Mouse (Mus musculus) adrenal gland (tissue): ENCODE measurements around the gene Pakap.

Source experiments
- intact Hi-C: fragments of 180-260 bp; cut with DNase I; formaldehyde crosslinking; loops from one replicate; pipeline ENCODE4 v1.15.1; 2025

Gene Pakap

DNA sequence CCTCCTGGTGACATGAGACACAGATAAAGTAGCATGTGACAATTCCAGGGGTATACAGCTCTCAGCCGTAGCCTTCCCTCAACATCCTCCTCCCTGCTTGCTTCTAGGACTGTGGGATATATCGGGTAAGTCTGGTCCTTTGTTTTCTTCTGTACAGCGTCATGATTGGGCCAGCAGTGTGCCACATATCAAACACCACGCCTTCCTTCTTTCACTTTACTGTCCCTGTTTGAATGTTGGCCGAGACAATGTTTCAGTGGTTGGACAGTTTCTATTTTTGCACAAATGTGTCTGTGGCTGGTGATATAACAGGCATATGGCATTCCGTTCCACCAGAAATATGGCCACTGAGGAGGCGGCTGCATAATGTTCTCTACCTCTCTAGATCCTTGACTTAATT is 54.8 kb downstream of the Pakap start:
- intact Hi-C loops = no loop called here

DNA sequence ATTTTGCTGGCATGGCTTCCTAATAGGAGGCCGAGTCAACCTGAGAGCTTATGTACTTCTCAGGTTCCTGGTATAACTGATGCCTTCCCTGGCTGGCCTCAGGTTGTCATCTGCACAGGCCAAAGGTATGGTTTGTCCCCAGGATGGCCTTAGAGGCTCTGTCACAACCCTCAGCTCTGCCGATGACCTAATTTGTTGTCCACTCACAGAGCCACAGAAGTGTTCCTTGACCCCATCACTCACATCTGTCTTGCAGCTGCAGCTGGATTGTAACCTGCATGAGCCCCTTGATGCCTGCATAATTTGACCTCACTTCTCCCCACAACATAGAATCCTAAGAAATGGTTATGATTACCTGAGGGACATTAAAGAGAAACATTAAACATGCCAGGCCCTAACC is 56.8 kb downstream of the Pakap start:
- intact Hi-C loops = no loop called here

GRCm38 (mm10) chr4:57625306-57625705 is 57.3 kb downstream of the Pakap start:
- intact Hi-C loops = no loop called here

DNA sequence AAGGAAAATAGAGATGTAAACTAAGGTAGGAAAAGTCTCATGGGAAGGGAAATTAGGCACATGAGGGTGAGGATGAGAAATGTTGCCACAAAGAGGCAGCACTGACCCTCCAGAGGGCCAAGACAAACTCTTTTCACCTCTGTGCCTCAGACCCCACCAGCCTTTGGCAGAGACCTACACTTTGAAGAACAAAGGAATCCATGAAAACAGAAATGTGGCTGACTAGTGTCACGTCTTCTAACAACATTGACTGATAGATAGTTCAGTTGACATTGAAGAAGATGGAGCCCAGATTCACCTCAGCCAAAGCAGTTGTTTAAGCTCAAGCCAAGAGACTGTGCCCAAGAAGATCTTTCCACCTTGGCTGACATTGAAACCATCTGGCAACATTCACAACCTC is 57.8 kb downstream of the Pakap start:
- intact Hi-C loops = no loop called here

DNA sequence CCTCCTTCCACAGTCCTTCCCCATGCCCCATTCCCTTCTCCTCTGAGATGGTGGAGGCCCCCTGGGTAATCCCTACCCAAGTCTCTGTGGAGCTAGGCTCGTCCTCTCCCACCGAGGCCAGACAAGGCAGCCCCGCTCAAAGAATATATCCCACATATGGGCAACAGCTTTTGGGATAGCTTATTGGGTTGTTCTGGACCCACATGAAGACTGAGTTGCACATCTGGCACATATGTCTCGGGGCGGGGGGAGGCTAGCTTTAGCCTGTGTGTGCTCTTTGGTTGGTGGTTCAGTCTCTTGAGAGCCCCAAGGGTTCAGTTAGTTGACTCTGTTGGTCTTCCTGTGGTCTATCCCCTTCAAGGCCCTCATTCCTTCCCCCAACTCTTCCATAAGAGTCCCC is 58.9 kb downstream of the Pakap start:
- intact Hi-C loops = no loop called here

- intact Hi-C loops = no loop called here
Observed at GRCm38 (mm10) chr4:57632386-57632785, 64.4 kb downstream of the Pakap start.

- intact Hi-C loops = no loop called here
Observed at GRCm38 (mm10) chr4:57633052-57633451, 65.1 kb downstream of the Pakap start.

DNA sequence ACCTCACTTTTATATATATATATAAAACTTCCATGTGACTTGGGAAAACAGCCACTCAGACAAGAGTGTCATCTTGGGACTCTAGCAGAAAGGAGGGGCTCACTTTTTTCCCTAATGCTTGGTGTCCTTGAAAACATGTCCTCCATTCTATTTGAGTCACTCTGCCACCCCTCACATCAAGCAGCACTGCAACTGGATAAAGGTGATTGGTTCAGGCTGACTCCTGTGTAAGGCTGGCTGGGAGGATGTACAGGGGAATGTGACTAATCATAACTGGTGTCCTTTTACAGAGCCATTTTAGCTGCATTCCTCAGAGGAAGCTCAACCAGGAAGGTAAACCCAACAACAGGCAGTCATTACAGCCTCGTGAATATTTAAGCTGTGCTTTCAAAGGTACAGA is 67.0 kb downstream of the Pakap start:
- intact Hi-C loops = no loop called here

GRCm38 (mm10) chr4:57636782-57637482 is 69.0 kb downstream of the Pakap start:
- intact Hi-C loops = no loop called here

GRCm38 (mm10) chr4:57637636-57638386 is 69.8 kb downstream of the Pakap start:
- intact Hi-C loops = no loop called here

- intact Hi-C loops = no loop called here
Observed at GRCm38 (mm10) chr4:57638941-57639340, 71.0 kb downstream of the Pakap start.

- intact Hi-C loops = no loop called here
Observed at GRCm38 (mm10) chr4:57640222-57640621, 72.2 kb downstream of the Pakap start.

DNA sequence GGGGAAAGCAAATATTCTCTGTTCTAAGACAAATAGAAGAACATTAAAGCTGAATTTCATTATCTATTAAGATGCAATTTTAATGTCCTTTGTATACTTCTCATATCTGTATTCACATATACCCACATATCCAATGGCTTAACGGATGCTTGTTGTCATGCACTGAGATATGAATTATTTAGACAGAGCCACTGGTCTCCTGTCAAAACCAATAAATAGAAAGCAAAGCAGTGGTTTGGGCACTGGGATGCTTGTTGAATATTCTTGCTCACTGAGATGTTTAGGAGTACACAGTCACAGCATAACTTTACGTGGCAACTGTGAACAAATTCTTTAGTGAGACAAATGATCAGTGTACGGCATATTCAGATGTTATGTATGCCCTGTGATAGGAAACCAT is 73.0 kb downstream of the Pakap start:
- intact Hi-C loops = no loop called here

DNA sequence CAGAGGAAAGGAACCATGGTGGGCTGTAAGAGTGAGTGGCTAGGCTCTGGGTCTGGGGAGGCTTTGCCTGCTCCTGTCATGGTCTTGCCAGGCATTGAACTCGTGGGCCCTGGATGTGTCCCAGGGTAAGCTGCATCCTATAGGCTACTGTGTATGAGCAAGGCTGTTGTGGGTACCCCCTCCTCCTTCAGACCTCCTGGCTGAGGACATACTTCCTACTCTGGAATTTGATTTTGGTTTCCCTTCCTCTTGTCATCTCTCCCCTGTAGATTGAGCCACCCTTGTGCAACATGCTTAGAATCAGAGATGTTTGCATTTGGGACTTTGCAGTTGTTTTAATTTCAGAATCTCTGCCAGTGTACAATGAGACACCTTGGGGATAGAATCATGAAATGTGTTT is 83.0 kb downstream of the Pakap start:
- intact Hi-C loops = no loop called here

GRCm38 (mm10) chr4:57651547-57651946 is 83.6 kb downstream of the Pakap start:
- intact Hi-C loops = no loop called here

DNA sequence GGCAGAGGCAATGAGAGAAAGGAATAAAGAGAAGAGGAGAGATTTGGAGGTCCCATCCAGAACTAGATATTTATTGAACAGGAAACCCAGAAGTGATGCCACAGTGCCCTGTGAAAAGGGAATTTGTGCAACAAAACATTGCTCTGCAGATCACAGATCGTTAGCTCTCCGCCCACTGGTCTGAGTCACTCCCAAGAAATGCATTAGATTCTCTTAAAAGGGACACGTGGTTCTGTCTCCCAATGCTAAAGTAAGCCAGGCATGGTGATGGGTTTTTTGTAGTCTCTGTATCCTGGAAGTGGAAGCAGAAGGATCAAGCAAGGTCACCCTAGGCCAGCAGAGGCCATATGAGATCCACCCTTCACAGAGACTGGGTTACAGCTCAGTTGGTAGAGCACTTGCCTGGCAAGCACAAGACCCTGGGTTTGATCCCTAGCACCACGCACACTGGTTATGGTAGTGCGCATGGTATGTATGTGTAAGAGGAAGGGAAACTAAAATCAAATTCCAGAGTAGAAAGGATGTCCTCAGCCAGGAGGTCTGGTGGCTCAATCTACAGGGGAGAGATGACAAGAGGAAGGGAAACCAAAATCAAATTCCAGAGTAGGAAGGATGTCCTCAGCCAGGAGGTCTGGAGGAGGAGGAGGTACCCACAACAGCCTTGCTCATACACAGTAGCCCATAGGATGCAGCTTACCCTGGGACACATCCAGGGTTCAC is 84.4 kb downstream of the Pakap start:
- intact Hi-C loops = no loop called here

GRCm38 (mm10) chr4:57655966-57656365 is 88.0 kb downstream of the Pakap start:
- intact Hi-C loops = no loop called here

DNA sequence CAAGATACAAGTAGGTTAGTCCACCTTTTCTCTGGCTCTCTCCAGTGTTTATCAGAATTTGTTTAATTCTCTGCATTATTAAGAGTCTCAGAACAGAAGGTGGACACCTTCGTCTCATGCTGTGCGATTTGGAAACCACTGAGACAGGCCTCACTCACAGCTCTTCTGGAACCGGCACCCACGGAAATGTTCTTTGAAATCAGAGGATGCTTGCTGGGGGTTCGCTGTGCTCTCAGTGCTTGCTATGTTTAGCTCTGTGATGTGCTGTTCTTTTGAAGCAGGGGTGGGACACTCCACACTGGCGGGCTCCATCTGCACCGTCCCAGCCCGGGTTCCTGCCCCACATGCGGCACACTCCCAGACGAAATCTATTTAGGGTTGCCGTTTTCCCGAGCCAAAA is 88.4 kb downstream of the Pakap start:
- intact Hi-C loops = no loop called here

DNA sequence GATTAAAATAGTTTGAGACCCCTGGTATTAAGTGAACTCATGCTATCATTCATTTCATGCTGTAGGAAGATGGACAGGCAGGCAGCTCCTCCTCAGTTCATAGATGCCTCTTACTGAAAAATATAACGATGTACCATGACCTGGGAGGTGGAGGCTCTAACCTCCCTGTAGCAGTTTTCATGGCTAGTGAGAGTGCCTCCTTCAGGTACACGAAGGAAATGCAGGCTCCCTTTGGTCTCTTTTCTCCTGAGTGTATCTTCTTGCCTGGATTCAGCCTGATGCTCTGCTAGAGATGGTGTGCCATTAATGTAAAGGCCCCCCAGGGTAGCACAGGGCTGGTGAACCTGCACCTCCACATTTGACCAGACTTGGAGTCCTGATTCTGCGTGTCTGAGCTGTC is 88.9 kb downstream of the Pakap start:
- intact Hi-C loops = no loop called here

DNA sequence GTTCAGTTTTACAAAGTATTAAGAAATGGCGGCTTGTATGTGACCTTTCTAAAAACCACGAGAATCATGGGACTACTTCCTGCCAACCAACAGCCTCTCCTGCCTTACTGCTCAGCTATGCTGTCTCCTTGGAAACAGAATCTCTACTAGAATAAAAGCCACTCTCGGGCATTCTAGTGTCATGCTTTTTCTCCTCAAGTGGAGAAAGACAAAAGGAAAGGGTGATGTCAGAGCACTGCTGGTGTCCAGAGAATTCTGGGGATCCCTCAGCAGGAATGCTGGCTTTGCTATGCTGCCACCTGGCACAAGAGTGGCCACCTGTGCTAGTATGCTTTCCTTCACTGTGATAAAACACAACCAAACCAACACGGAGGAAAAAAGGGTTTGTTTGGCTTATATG is 92.5 kb downstream of the Pakap start:
- intact Hi-C loops = no loop called here

DNA sequence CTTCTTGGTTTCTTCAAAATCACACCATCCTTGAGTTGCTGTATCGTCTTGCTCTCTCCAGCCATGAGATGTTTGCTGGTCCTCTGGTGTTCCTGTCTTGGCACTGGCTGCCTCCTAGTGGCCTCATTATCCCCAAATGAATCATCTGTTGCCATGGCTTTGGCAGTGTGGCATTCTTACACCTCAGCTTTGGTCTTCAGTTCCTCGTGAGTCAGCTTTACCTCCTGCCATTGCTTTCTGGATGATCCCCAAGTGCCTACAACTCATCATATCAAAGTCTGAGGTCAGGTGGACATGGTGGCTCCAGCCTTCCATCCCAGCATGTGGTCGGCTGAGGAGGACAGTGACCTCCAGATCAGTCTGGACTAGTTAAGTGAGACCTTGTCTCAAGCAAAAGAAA is 98.1 kb downstream of the Pakap start:
- intact Hi-C loops = no loop called here

DNA sequence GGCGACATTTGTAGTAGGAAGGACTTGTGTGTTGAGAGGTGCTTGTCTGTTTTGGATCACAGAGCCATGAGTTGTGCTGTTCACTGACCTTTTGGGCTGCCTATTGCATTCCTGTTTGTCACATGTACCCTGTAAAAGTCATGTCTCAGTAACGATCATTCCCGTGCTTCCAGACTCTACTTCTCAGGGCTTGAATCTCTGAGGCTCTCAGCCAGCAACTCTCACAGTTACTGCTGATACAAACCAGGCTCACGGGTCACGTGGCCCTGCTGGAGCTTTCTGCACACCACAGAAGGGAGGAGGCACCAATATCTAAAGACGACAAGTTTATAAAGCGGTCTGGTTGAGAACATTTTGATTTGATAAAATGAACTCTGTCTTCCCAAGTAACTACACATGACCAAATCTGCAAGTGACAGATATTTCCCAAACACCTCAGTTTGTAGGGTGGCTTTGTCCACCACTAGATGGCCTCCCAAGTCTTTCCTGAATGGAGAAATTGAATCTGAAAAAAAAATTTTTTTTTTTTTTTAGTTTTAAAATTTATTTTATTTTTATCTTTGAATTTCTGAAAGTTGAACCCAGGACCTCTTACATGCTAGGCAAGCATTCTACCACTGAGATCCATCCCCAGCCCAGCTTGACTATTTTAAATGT is 103.0 kb downstream of the Pakap start:
- intact Hi-C loops = loop anchor here (5.0 kb wide), 3 partner anchors 111 to 231 kb away; no protein-coding TSS in a partner anchor
